Mouse (Mus musculus): ENCODE measurements around the gene Taz. TPM values are rescaled to one million over a fixed set of nuclear protein-coding genes. Genes with fewer than 3 reads are reported as not detected.

Gene Taz
- polyA plus RNA-seq (2015; fragmentation: Nextera tagmentation; extraction: Ambion mirVana) = 79.8 and 81.3 TPM in 2 replicates

- no peaks in the 10 kb centered on the region for H3K9me3 ChIP-seq (replicated peaks; ENCODE audit: control insufficient read depth, low read length, poor library complexity, severe bottlenecking)
- H3K36me3 ChIP-seq (ENCODE audit: control insufficient read depth, insufficient read depth, low read length) = no peaks in the 10 kb centered on the region
- peak within 1 kb of the TSS; percentile 58 for H3K4me3 ChIP-seq (ENCODE audit: low read depth, low read length)
- H3K27me3 ChIP-seq (ENCODE audit: control insufficient read depth, insufficient read depth, low read depth, low read length) = no peaks in the 10 kb centered on the region
- peak within 1 kb of the TSS; percentile 76 for H3K4me2 ChIP-seq (ENCODE audit: low read length)
- H3K4me1 ChIP-seq (ENCODE audit: control insufficient read depth, insufficient read depth, low read length) = peaks cover 13% of the 10 kb centered on the region
- peak within 1 kb of the TSS; percentile 82 for H3K27ac ChIP-seq (ENCODE audit: low read length)
- peak within 1 kb of the TSS; percentile 80 for H3K9ac ChIP-seq (ENCODE audit: low read depth, low read length)
- WGBS = 22% methylated on average over 16 of the region's 16 CpGs
- peak; percentile 63 for ATAC-seq
These were observed at the start of gene Taz, which contains the start of gene Dnase1l1 for GRCm38 (mm10) chrX:74281732-74282394. Gene Taz, plus strand, starts transcription at chrX:74281912. Gene Dnase1l1, minus strand, starts transcription at chrX:74282337.

GRCm38 (mm10) chrX:74233196-74233595 is 48.5 kb upstream of the Taz start:
- no peak for ATAC-seq
- H3K9me3 ChIP-seq (replicated peaks; ENCODE audit: control insufficient read depth, low read length, poor library complexity, severe bottlenecking) = no peaks in the 10 kb centered on the region
- H3K36me3 ChIP-seq (ENCODE audit: control insufficient read depth, insufficient read depth, low read length) = peaks cover 21% of the 10 kb centered on the region
- no peak overlapping the region for H3K4me2 ChIP-seq (ENCODE audit: low read length)
- H3K27me3 ChIP-seq (ENCODE audit: control insufficient read depth, insufficient read depth, low read depth, low read length) = no peaks in the 10 kb centered on the region
- WGBS = 95% methylated on average over 5 of the region's 5 CpGs
- no peak overlapping the region for H3K4me3 ChIP-seq (ENCODE audit: low read depth, low read length)
- H3K27ac ChIP-seq (ENCODE audit: low read length) = no peak overlapping the region
- H3K4me1 ChIP-seq (ENCODE audit: control insufficient read depth, insufficient read depth, low read length) = no peaks in the 10 kb centered on the region
- no peak overlapping the region for H3K9ac ChIP-seq (ENCODE audit: low read depth, low read length)

- Histone ChIP-seq H3K27me3 (ENCODE audit: control insufficient read depth, insufficient read depth, low read depth, low read length) (no peaks in the 10 kb centered on the region), H3K27ac (ENCODE audit: low read length) (no peak overlapping the region), H3K4me2 (ENCODE audit: low read length) (no peak overlapping the region), H3K9me3 (replicated peaks; ENCODE audit: control insufficient read depth, low read length, poor library complexity, severe bottlenecking) (no peaks in the 10 kb centered on the region), H3K4me3 (ENCODE audit: low read depth, low read length) (no peak overlapping the region), H3K36me3 (ENCODE audit: control insufficient read depth, insufficient read depth, low read length) (peaks cover 26% of the 10 kb centered on the region), H3K4me1 (ENCODE audit: control insufficient read depth, insufficient read depth, low read length) (peaks cover 13% of the 10 kb centered on the region), H3K9ac (ENCODE audit: low read depth, low read length) (no peak overlapping the region)
- no peak for ATAC-seq
- WGBS = 99% methylated on average over 4 of the region's 4 CpGs
These were observed 41.4 kb upstream of the Taz start for GRCm38 (mm10) chrX:74240332-74240731.

- 82% methylated on average over 2 of the region's 2 CpGs for WGBS
- Histone ChIP-seq H3K36me3 (ENCODE audit: control insufficient read depth, insufficient read depth, low read length) (peaks cover 14% of the 10 kb centered on the region), H3K9ac (ENCODE audit: low read depth, low read length) (no peak overlapping the region), H3K4me3 (ENCODE audit: low read depth, low read length) (peak overlapping the region; percentile 58), H3K9me3 (replicated peaks; ENCODE audit: control insufficient read depth, low read length, poor library complexity, severe bottlenecking) (no peaks in the 10 kb centered on the region), H3K27ac (ENCODE audit: low read length) (no peak overlapping the region), H3K4me1 (ENCODE audit: control insufficient read depth, insufficient read depth, low read length) (peaks cover 13% of the 10 kb centered on the region), H3K27me3 (ENCODE audit: control insufficient read depth, insufficient read depth, low read depth, low read length) (no peaks in the 10 kb centered on the region), H3K4me2 (ENCODE audit: low read length) (peak overlapping the region; percentile 70)
- no peak for ATAC-seq
These were observed 38.3 kb upstream of the Taz start for GRCm38 (mm10) chrX:74243396-74243795.

GRCm38 (mm10) chrX:74243807-74244206 is 37.9 kb upstream of the Taz start:
- peak overlapping the region; percentile 85 for H3K9ac ChIP-seq (ENCODE audit: low read depth, low read length)
- peaks cover 14% of the 10 kb centered on the region for H3K36me3 ChIP-seq (ENCODE audit: control insufficient read depth, insufficient read depth, low read length)
- H3K4me3 ChIP-seq (ENCODE audit: low read depth, low read length) = peak overlapping the region; percentile 58
- H3K4me2 ChIP-seq (ENCODE audit: low read length) = peak overlapping the region; percentile 70
- H3K4me1 ChIP-seq (ENCODE audit: control insufficient read depth, insufficient read depth, low read length) = peaks cover 13% of the 10 kb centered on the region
- no peak for ATAC-seq
- no peaks in the 10 kb centered on the region for H3K9me3 ChIP-seq (replicated peaks; ENCODE audit: control insufficient read depth, low read length, poor library complexity, severe bottlenecking)
- H3K27me3 ChIP-seq (ENCODE audit: control insufficient read depth, insufficient read depth, low read depth, low read length) = no peaks in the 10 kb centered on the region
- 0 out of 2 replicates have a peak overlapping the region, but pooled peaks have one; percentile 17 for H3K27ac ChIP-seq (ENCODE audit: low read length)
- WGBS = 69% methylated on average over 3 of the region's 3 CpGs

- peak overlapping the region; percentile 70 for H3K4me2 ChIP-seq (ENCODE audit: low read length)
- H3K27ac ChIP-seq (ENCODE audit: low read length) = peak overlapping the region; percentile 86
- H3K4me1 ChIP-seq (ENCODE audit: control insufficient read depth, insufficient read depth, low read length) = peaks cover 18% of the 10 kb centered on the region
- H3K9ac ChIP-seq (ENCODE audit: low read depth, low read length) = peak overlapping the region; percentile 85
- H3K36me3 ChIP-seq (ENCODE audit: control insufficient read depth, insufficient read depth, low read length) = peaks cover 11% of the 10 kb centered on the region
- ATAC-seq = peak; percentile 37
- WGBS = 31% methylated on average over 3 of the region's 3 CpGs
- peak overlapping the region; percentile 58 for H3K4me3 ChIP-seq (ENCODE audit: low read depth, low read length)
- no peaks in the 10 kb centered on the region for H3K9me3 ChIP-seq (replicated peaks; ENCODE audit: control insufficient read depth, low read length, poor library complexity, severe bottlenecking)
- H3K27me3 ChIP-seq (ENCODE audit: control insufficient read depth, insufficient read depth, low read depth, low read length) = no peaks in the 10 kb centered on the region
These were observed 37.1 kb upstream of the Taz start for GRCm38 (mm10) chrX:74244614-74245083.

GRCm38 (mm10) chrX:74245107-74245506 is 36.6 kb upstream of the Taz start:
- H3K4me1 ChIP-seq (ENCODE audit: control insufficient read depth, insufficient read depth, low read length) = peaks cover 18% of the 10 kb centered on the region
- H3K4me2 ChIP-seq (ENCODE audit: low read length) = peak overlapping the region; percentile 70
- peak overlapping the region; percentile 86 for H3K27ac ChIP-seq (ENCODE audit: low read length)
- H3K27me3 ChIP-seq (ENCODE audit: control insufficient read depth, insufficient read depth, low read depth, low read length) = no peaks in the 10 kb centered on the region
- WGBS = 33% methylated on average over 1 of the region's 1 CpGs
- no peaks in the 10 kb centered on the region for H3K9me3 ChIP-seq (replicated peaks; ENCODE audit: control insufficient read depth, low read length, poor library complexity, severe bottlenecking)
- H3K9ac ChIP-seq (ENCODE audit: low read depth, low read length) = peak overlapping the region; percentile 85
- ATAC-seq = no peak
- H3K36me3 ChIP-seq (ENCODE audit: control insufficient read depth, insufficient read depth, low read length) = peaks cover 7% of the 10 kb centered on the region
- peak overlapping the region; percentile 58 for H3K4me3 ChIP-seq (ENCODE audit: low read depth, low read length)

- Histone ChIP-seq H3K4me2 (ENCODE audit: low read length) (peak overlapping the region; percentile 70), H3K4me1 (ENCODE audit: control insufficient read depth, insufficient read depth, low read length) (peaks cover 18% of the 10 kb centered on the region), H3K4me3 (ENCODE audit: low read depth, low read length) (peak overlapping the region; percentile 58), H3K36me3 (ENCODE audit: control insufficient read depth, insufficient read depth, low read length) (peaks cover 3% of the 10 kb centered on the region), H3K9me3 (replicated peaks; ENCODE audit: control insufficient read depth, low read length, poor library complexity, severe bottlenecking) (no peaks in the 10 kb centered on the region), H3K27ac (ENCODE audit: low read length) (peak overlapping the region; percentile 86), H3K9ac (ENCODE audit: low read depth, low read length) (peak overlapping the region; percentile 85), H3K27me3 (ENCODE audit: control insufficient read depth, insufficient read depth, low read depth, low read length) (no peaks in the 10 kb centered on the region)
- 23% methylated on average over 21 of the region's 21 CpGs for WGBS
- peak; percentile 59 for ATAC-seq
These were observed 36.0 kb upstream of the Taz start for GRCm38 (mm10) chrX:74245687-74246086.

- no peaks in the 10 kb centered on the region for H3K9me3 ChIP-seq (replicated peaks; ENCODE audit: control insufficient read depth, low read length, poor library complexity, severe bottlenecking)
- no peaks in the 10 kb centered on the region for H3K27me3 ChIP-seq (ENCODE audit: control insufficient read depth, insufficient read depth, low read depth, low read length)
- peaks cover 18% of the 10 kb centered on the region for H3K4me1 ChIP-seq (ENCODE audit: control insufficient read depth, insufficient read depth, low read length)
- H3K36me3 ChIP-seq (ENCODE audit: control insufficient read depth, insufficient read depth, low read length) = no peaks in the 10 kb centered on the region
- peak overlapping the region; percentile 86 for H3K27ac ChIP-seq (ENCODE audit: low read length)
- peak overlapping the region; percentile 85 for H3K9ac ChIP-seq (ENCODE audit: low read depth, low read length)
- H3K4me2 ChIP-seq (ENCODE audit: low read length) = peak overlapping the region; percentile 70
- peak overlapping the region; percentile 58 for H3K4me3 ChIP-seq (ENCODE audit: low read depth, low read length)
- WGBS = 22% methylated on average over 38 of the region's 38 CpGs
- ATAC-seq = peak; percentile 91
These were observed 35.5 kb upstream of the Taz start for GRCm38 (mm10) chrX:74246213-74246681.

All from midbrain, embryonic 16.5 days (tissue).